Mouse (Mus musculus): ENCODE measurements at regions not wholly inside any gene's neighbourhood (a gene's known extent, or its start where the extent isn't known, plus 50 kb on each side); places are given as distances from the start of the nearest gene placed in this dataset.

DNA sequence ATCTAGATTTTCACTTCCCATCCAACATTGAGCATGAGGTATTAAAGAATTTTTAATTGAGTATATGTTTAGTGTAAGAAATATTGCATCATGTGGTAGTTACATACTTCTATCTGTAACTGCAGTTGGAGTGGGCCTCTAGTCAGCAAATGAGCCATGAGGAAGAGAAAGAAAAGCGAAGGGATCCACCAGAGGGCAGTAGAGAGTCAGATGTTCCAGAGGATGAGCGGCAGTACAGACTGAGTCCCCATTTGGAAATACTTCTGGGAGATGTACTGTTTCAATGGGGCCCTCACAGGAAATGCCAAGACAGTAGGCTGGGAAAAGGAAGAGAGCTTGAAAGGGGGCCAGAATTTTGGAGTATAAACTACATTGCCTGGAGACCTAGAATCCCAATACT lies 221.2 kb downstream of the Myh15 start:
- no peak for ATAC-seq (replicated peaks; ENCODE audit: insufficient number of reproducible peaks, low FRiP score, low TSS enrichment, poor library complexity, severe bottlenecking)

DNA sequence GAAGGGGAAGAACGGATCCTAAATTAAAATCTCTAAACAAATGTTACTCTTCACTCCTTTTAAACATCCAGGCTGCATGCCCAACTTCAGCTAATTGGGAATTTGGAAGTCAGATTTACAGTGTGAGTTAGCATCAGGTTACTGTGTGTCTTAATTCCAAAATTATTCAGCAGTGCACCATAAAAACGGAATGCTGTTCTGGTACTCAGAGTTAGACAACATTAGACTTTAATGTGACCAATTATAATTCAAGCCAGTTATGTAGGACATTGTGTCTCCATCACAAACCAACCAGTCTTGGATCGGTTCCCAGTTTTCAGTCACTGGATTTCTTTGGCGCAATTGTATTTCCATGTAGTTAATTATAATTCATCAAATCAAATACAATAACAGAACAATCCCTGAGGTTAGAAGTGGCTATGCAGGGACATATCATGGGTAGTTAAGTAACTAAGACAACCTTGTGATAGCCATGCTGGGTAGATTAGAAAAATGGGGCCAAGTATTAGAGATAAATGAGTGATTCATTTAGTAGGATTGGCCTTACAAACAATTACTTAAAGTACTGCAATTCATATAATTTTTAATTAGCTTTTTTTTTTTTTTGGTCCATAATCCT lies 230.9 kb downstream of the Myh15 start:
- ATAC-seq (replicated peaks; ENCODE audit: insufficient number of reproducible peaks, low FRiP score, low TSS enrichment, poor library complexity, severe bottlenecking): no peak

DNA sequence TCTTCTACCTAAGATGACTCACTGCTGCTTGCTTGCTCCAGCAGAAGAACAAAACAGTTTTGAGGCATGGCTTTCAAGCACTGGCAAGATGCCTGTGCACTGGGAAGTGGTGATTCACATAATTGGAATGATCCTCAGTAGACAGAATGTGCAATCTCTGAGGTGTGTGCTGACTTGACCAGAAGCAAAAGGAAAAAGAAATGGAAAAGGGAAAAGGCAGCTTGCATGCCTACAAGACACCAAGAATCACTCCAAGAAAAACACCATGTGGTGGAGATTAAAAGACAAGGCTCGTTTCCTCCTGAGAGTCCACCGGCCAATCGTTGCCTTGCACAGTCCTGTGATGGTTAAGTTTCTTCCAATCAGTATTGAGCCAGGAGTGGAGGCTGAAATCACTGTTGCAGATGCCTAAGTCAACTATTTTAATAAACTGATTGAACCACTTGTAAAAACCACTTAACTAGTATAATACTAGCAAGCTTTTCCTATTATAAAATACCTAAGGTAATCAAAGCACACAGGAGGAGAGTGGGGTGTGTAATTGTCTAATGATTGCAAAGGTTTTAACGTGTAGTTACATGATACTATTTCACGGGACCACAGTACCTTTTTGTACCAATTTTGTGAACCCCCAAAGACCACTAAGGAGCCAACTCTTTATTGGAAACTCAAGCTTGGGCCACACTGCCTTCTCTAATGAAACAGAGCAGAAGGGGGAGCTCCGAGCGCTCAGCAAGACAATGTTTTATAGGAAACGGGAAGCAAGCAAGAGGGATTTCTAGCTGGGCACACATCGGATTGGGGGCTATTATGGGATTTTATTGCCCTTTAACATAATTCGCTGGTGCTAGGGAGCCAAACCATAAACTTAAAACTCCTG lies 232.2 kb downstream of the Myh15 start:
- no peak for ATAC-seq (replicated peaks; ENCODE audit: insufficient number of reproducible peaks, low FRiP score, low TSS enrichment, poor library complexity, severe bottlenecking)

DNA sequence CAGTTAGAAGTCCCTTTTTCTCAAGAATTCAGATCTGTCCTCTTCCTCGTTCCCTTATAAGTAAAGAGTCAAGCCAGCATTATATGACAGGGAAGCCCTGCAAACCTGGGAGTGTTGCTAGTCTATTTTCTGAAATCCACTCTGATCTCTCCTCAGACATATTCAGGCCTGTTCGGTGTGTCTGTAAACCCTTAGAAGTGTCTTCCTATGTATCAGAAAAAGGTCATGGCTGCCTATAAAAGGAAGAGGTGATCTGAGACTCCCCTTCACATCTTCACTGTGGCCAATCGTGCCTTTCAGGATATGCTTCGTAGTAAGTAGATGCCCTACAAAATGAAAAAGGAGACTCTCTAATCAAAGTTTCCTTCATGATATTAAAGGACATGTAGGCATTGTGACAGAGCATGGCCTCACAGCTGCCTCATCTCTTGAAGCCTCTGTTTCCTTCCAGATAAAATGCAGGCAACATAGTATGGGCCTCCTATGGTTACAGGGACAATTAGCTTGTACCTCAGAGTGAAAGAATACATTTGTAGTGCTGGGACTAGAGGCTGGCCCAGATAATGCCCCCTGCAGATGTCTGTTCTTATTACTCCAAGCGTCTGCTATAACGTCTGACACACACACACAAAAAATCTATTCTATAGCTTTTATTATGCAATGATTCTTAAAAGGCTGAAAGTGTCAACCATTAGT lies 246.5 kb downstream of the Myh15 start:
- no peak for ATAC-seq (replicated peaks; ENCODE audit: insufficient number of reproducible peaks, low FRiP score, low TSS enrichment, poor library complexity, severe bottlenecking)

DNA sequence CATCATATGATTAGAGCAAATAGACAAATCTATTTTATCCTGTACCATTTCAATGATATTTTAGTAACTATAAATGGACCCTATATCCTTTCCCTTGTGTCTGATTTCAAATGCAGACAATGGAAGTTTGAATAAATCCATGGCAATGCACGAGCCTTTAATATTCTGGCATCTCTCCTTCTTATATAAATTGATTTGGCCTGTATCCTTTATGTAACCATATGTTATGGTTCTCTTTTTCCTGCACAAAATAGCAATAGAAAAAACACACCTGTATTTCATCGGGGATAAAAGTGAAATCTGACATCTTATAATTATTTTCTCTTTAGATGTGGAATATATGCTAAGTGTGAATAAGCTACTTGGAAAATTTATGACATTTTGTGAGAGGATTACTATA lies 247.1 kb downstream of the Myh15 start:
- no peak for ATAC-seq (replicated peaks; ENCODE audit: insufficient number of reproducible peaks, low FRiP score, low TSS enrichment, poor library complexity, severe bottlenecking)

DNA sequence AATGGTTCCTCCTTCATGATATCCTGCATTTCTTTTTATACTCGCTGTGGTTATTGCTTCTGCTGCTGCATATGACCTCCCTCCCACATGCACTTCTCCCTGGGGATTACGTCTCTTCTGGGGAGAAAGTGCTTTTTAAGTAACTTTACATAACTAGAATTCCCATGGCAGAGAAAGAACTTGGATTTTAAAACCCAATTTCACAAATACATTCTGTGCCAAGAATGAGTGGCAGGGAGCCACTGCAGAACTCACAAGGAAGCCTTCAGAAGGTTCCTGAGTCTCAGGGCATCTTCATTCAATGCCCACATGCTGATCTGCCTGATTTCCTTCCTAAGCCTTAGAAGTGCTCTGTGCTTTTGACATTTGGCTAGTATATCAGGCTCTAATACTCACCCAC lies 259.8 kb downstream of the Myh15 start:
- ATAC-seq (replicated peaks; ENCODE audit: insufficient number of reproducible peaks, low FRiP score, low TSS enrichment, poor library complexity, severe bottlenecking): no peak

DNA sequence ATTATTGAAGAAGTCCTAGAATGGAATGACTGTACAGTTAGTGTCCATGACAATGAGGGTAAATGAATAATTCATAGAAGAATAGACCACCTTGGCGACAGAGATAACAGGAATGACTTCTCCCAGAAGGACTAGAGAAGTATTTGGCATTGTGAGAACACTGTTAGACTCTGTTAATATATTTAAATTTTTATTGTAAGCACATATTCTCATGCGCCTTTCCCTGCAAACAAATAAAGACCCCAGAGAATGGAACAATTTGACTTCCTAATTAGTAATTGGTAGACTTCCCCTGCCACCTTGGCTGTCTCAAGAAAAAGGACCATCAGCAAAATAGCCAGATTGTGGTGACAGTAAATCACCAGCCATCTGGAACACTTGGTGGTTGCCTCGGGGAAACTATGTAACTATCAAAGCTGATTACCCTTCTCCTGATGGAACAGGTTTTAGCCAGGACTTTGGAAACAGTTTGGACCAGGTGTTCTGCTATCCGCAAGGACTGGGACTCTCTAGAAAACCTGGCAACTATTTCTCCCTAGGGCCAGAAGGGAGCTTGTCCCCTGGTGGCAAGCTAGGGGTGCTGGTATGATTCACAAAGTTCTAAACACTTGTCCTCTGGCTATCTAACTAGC lies 261.9 kb downstream of the Myh15 start:
- no peak for ATAC-seq (replicated peaks; ENCODE audit: insufficient number of reproducible peaks, low FRiP score, low TSS enrichment, poor library complexity, severe bottlenecking)

DNA sequence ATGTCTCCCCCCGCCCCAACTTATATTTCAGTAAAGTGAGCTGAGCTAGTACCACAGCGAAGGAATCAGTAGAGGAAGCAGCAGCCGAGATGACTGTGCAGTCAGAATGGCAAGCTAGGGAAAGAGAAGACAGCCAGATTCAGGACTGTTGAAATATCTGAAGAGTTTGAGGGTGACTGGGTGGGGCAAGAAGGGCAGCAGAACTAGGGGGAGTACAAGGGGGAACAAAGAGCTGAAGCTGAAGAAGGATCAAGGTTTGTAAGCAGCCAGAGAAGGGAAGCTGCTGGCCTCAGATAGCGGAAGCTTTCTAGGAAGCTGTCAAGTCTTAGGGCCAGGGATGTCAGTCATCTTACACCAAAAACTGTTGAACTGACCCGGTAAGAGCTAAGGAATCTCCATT lies 262.5 kb downstream of the Myh15 start:
- no peak for ATAC-seq (replicated peaks; ENCODE audit: insufficient number of reproducible peaks, low FRiP score, low TSS enrichment, poor library complexity, severe bottlenecking)

DNA sequence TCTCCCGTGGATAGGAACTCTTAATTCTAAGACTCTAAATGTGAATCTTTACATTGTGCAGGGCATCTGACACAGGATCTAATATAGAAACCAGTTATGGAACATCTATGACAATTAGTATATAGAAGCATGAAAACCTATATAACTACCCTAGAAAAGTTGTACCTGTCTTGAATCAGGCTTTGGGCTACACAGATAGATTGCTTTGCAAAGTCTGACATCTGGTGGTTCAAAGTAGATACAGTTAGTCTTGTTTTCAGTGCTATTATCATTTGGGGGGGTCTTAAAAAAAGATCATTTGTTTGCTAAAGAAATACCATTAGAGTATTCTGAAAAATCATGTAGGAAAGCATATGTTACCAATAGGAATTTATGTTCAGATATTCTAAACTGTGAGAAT lies 264.7 kb downstream of the Myh15 start:
- no peak for ATAC-seq (replicated peaks; ENCODE audit: insufficient number of reproducible peaks, low FRiP score, low TSS enrichment, poor library complexity, severe bottlenecking)

DNA sequence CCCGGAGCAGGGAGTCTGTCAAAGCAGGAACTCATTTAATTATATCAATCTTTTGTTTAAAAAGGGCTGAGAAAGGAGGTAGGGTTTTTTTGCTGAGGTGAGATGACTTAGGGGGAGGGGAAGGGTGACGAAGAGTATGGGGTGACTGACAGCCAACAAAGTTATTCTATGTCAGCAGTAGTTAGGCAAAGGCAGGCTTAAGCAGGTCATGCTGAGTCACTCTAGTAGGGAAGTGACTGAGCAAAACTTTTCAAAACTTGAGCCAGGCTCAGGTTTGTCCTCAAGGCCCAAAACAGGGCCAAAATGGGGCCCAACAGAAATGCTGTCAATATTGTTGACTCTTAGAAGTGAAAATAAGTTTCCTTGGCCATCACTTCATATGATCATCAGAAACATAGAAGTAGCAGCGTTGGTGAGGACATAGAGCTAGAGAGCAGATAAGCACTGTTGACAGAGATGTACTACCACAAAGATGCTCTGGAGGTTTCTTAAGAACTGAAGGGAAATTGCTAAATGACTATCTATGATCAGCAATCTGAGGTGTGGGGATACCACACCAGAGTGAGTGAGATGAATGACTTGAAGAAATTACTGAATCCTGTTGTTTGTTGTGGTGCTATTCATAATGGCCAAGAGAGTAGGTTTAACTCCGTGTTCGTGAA lies 273.6 kb downstream of the Myh15 start:
- no peak for ATAC-seq (replicated peaks; ENCODE audit: insufficient number of reproducible peaks, low FRiP score, low TSS enrichment, poor library complexity, severe bottlenecking)

DNA sequence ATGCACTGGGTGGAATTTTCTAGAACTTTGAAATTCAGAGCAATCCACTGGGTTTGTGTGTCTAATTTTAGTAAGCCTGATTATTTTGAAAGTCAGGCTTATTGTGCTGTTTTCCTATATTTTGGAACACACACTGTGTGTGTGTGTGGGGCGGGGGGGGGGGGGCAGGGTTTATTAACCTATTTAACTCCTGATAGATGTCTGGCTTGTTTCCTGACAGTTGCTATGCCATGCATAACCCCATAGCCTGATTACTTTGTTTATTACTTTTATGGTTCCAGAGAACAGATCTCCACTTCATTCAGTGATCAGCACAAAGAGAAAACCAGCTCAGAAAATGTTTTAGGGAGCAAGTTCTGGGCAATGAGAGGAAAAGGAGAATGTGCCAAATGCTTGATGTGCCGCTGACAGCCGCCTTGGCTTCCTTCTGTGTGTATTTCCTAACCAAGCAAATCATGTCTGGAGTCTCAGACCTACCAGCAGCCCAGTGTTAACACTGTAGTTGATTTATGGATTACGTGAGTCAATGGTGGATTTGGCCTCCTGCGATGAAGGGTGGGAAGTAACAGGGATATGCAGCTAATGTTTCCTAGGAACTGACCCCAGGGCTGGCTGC lies 274.9 kb downstream of the Myh15 start:
- ATAC-seq (replicated peaks; ENCODE audit: insufficient number of reproducible peaks, low FRiP score, low TSS enrichment, poor library complexity, severe bottlenecking): no peak

DNA sequence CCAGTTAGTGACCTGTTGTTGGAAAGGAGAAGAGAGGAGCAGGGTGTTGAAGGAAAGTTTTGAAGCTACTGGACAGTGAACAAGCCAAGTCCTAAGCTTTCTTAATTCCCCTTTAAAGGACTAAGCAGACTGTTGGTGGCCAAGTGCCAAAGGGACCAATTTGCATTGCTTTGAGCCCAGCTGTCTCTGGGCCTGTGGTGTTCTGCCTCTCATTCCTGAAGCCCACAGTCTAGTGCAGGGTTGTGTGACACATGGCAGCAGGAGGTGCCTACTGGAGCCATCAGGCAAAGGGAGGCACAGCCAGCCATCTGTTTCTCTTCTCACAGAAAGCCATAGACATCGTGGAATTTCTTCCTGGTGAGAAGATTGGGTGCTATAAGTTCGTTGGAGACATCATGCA lies 278.6 kb downstream of the Myh15 start:
- no peak for ATAC-seq (replicated peaks; ENCODE audit: insufficient number of reproducible peaks, low FRiP score, low TSS enrichment, poor library complexity, severe bottlenecking)

DNA sequence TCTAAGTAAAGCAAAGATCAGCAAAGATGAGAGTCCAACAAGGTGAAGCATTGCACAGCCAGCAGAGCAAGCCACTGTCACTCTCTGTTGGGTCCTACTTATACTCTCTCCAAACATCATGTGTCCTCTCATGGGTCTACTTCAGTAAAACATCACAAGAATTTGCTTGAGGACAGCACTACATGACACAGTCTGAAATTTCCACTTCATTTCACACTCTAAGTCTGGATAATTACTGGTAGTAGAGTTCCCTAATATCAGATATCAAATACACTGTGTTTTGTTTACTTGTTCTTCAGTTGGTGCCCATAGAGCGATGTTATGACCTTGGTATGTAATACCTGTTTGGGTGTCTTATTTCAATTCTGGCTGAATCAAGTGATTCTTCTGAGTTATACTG lies 280.7 kb downstream of the Myh15 start:
- ATAC-seq (replicated peaks; ENCODE audit: insufficient number of reproducible peaks, low FRiP score, low TSS enrichment, poor library complexity, severe bottlenecking): no peak

DNA sequence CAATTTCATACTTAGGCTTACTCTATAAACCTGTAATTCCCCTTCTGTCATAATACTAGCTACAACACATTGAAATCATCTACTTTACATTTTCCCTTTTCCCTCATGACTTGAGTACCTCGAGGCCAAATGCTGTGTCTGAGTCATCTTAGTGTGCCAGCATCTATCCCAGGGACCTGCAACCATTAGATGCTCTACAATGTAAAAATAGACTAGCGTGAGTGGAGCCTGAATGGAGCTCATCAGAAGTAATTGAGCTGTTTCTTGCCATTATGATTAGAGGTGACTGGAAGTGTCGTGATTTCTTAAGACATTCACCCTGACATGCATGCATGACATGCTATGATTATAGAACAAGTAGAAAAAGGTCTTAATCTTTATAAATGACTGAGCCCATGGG lies 301.1 kb downstream of the Myh15 start:
- no peak for ATAC-seq (replicated peaks; ENCODE audit: insufficient number of reproducible peaks, low FRiP score, low TSS enrichment, poor library complexity, severe bottlenecking)

DNA sequence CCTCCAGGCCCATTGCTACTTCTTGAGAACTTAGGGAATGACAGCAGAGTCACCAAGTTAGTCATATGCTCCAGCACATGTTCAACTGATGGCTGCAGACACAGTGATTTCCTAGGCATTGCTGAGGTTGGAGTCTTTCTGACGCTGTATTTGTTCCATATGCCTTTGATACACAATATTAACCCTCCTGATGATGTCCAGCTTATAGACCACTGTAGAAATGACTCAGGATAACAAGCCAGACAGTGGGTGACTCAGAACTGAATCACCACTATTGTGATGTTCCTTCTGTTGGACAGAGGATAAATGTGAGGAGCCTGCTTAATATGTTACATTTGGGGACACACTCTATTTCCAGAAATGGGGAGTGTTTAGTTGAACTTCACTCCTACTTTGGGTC lies 304.4 kb downstream of the Myh15 start:
- ATAC-seq (replicated peaks; ENCODE audit: insufficient number of reproducible peaks, low FRiP score, low TSS enrichment, poor library complexity, severe bottlenecking): no peak

DNA sequence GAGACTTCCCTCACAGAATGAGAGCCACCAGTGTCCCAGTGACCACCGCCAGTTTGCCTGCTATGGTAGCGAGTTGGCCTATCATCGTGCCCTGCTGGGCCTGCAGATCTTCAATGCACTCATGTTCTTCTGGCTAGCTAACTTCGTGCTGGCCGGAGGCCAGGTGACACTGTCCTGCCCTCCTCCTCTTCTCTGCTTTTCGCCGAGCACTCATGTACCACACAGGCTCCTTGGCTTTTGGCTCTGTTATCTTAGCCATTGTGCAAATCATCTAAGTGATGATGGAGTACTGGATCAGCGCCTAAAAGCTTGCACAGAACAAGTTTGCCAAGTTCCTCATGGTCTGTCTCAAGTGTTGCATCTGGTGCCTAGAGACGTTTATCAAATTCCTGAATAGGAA lies 312.2 kb downstream of the Myh15 start:
- no peak for ATAC-seq (replicated peaks; ENCODE audit: insufficient number of reproducible peaks, low FRiP score, low TSS enrichment, poor library complexity, severe bottlenecking)

DNA sequence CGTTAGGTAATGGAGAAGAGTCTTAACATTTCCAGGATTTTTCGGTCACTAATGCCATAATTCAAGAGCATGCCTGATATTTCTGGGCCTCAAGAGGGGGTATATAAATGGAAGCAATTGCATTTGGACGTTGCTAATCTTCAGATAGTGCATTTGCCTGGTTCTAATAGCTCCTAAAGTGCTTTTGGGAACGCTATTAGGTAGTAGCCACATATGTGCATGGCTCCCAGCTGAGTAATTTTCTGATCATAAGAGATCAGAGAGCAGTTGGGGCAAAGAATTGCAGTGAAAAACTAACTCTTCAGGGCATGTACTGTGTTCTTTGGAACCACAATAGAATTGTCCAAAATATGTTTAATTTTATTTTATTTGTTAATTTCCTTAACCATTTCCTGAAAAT lies 317.8 kb downstream of the Myh15 start:
- ATAC-seq (replicated peaks; ENCODE audit: insufficient number of reproducible peaks, low FRiP score, low TSS enrichment, poor library complexity, severe bottlenecking): no peak

DNA sequence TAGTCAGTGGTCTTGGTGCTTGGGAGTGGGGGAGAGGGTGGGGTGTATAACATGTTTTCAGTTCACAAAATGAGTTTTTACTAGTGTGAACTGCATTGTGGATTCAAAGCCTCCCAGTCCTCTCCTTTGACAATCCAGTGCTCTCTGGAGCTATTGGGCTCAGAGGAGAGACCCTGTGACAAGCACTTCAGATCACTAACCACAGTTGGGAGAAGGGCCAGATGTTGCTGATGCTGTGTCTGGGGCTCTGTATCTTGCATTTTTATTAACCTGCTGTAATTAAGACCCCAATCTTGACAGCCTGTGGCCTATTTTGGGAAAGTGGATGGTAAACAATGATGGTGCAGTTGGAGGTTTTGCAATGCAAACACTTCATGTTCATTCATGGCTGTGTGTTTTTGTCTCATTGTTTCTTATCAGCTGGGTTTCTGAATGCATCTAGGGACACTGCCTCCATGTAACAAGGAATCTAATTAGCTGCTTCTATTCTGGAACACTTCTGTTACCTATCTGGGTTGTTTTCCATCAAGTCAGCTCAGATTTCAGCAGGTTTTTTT lies 320.0 kb upstream of the Ift57 start:
- ATAC-seq (replicated peaks; ENCODE audit: insufficient number of reproducible peaks, low FRiP score, low TSS enrichment, poor library complexity, severe bottlenecking): no peak

Data from monocyte, adult 5-6 weeks (primary cell).